Mouse (Mus musculus): ENCODE results near the gene Piwil1. TPM values are rescaled to one million over a fixed set of nuclear protein-coding genes. Genes with fewer than 3 reads are reported as not detected.
A peak's percentile ranks its signal among the peaks of the same experiment; 100 is the strongest.
"Not testable (repeated sequence)": the region's sequence is repeated elsewhere in the genome, so short reads cannot be mapped to it uniquely, and the experiment has no call there.

Piwil1 gene
- polyA plus RNA-seq, 1 experiment from 2014 or later, result not detected

GRCm38 (mm10) chr5:128704134-128704904, 2.0 kb downstream of the Piwil1 start:
- H3K4me1 ChIP-seq (ENCODE audit: control insufficient read depth, insufficient read depth, low read length), result no peaks in the 10 kb centered on the region
- no peak overlapping the region for H3K9ac ChIP-seq (ENCODE audit: low read depth, low read length)
- no peaks in the 10 kb centered on the region for H3K27me3 ChIP-seq (replicated peaks; ENCODE audit: control insufficient read depth, insufficient read depth, low read length)
- H3K36me3 ChIP-seq (ENCODE audit: control insufficient read depth, insufficient read depth, low read length), result no peaks in the 10 kb centered on the region
- no peak overlapping the region for H3K4me3 ChIP-seq (ENCODE audit: low read length)
- no peaks in the 10 kb centered on the region for H3K9me3 ChIP-seq (ENCODE audit: control insufficient read depth, low read length)
- no peak overlapping the region for H3K27ac ChIP-seq (ENCODE audit: low read length)
- ATAC-seq, result no peak
- 38% methylated on average over 16 of the region's 19 CpGs for WGBS
- H3K4me2 ChIP-seq (ENCODE audit: low read depth, low read length), result 0 out of 2 replicates have a peak overlapping the region, but pooled peaks have one; percentile 19

- Histone ChIP-seq H3K27ac (ENCODE audit: low read length) (no peak overlapping the region), H3K4me3 (ENCODE audit: low read length) (no peak overlapping the region), H3K9ac (ENCODE audit: low read depth, low read length) (no peak overlapping the region), H3K4me2 (ENCODE audit: low read depth, low read length) (no peak overlapping the region), H3K36me3 (ENCODE audit: control insufficient read depth, insufficient read depth, low read length) (no peaks in the 10 kb centered on the region), H3K27me3 (replicated peaks; ENCODE audit: control insufficient read depth, insufficient read depth, low read length) (no peaks in the 10 kb centered on the region), H3K9me3 (ENCODE audit: control insufficient read depth, low read length) (no peaks in the 10 kb centered on the region), H3K4me1 (ENCODE audit: control insufficient read depth, insufficient read depth, low read length) (no peaks in the 10 kb centered on the region)
- no peak for ATAC-seq
- WGBS, result 100% methylated on average over 1 of the region's 1 CpGs
Measured at GRCm38 (mm10) chr5:128706467-128706866, 4.1 kb downstream of the Piwil1 start.

- no peak for ATAC-seq
- Histone ChIP-seq H3K27ac (ENCODE audit: low read length) (no peak overlapping the region), H3K9ac (ENCODE audit: low read depth, low read length) (no peak overlapping the region), H3K36me3 (ENCODE audit: control insufficient read depth, insufficient read depth, low read length) (no peaks in the 10 kb centered on the region), H3K9me3 (ENCODE audit: control insufficient read depth, low read length) (0 out of 2 replicates have a peak, but pooled peaks cover 2% of the 10 kb centered on the region), H3K27me3 (replicated peaks; ENCODE audit: control insufficient read depth, insufficient read depth, low read length) (no peaks in the 10 kb centered on the region), H3K4me3 (ENCODE audit: low read length) (no peak overlapping the region), H3K4me2 (ENCODE audit: low read depth, low read length) (no peak overlapping the region), H3K4me1 (ENCODE audit: control insufficient read depth, insufficient read depth, low read length) (no peaks in the 10 kb centered on the region)
- 89% methylated on average over 11 of the region's 11 CpGs for WGBS
Measured at GRCm38 (mm10) chr5:128707271-128707670, 4.9 kb downstream of the Piwil1 start.

GRCm38 (mm10) chr5:128708929-128709328, 6.6 kb downstream of the Piwil1 start:
- Histone ChIP-seq H3K36me3 (ENCODE audit: control insufficient read depth, insufficient read depth, low read length) (no peaks in the 10 kb centered on the region), H3K9me3 (ENCODE audit: control insufficient read depth, low read length) (0 out of 2 replicates have a peak, but pooled peaks cover 2% of the 10 kb centered on the region), H3K4me2 (ENCODE audit: low read depth, low read length) (no peak overlapping the region), H3K4me1 (ENCODE audit: control insufficient read depth, insufficient read depth, low read length) (no peaks in the 10 kb centered on the region), H3K27ac (ENCODE audit: low read length) (no peak overlapping the region), H3K9ac (ENCODE audit: low read depth, low read length) (no peak overlapping the region), H3K4me3 (ENCODE audit: low read length) (no peak overlapping the region), H3K27me3 (replicated peaks; ENCODE audit: control insufficient read depth, insufficient read depth, low read length) (no peaks in the 10 kb centered on the region)
- no peak for ATAC-seq
- 79% methylated on average over 5 of the region's 5 CpGs for WGBS

- Histone ChIP-seq H3K4me3 (ENCODE audit: low read length) (no peak overlapping the region), H3K27ac (ENCODE audit: low read length) (no peak overlapping the region), H3K36me3 (ENCODE audit: control insufficient read depth, insufficient read depth, low read length) (no peaks in the 10 kb centered on the region), H3K9ac (ENCODE audit: low read depth, low read length) (no peak overlapping the region), H3K27me3 (replicated peaks; ENCODE audit: control insufficient read depth, insufficient read depth, low read length) (no peaks in the 10 kb centered on the region), H3K4me2 (ENCODE audit: low read depth, low read length) (no peak overlapping the region), H3K4me1 (ENCODE audit: control insufficient read depth, insufficient read depth, low read length) (no peaks in the 10 kb centered on the region), H3K9me3 (ENCODE audit: control insufficient read depth, low read length) (0 out of 2 replicates have a peak, but pooled peaks cover 2% of the 10 kb centered on the region)
- no peak for ATAC-seq
- WGBS, result 24% methylated on average over 8 of the region's 8 CpGs
Measured at GRCm38 (mm10) chr5:128710596-128710995, 8.3 kb downstream of the Piwil1 start.

GRCm38 (mm10) chr5:128711847-128712246, 9.5 kb downstream of the Piwil1 start:
- H3K9me3 ChIP-seq (ENCODE audit: control insufficient read depth, low read length), result 0 out of 2 replicates have a peak, but pooled peaks cover 2% of the 10 kb centered on the region
- WGBS, result 83% methylated on average over 6 of the region's 6 CpGs
- no peaks in the 10 kb centered on the region for H3K4me1 ChIP-seq (ENCODE audit: control insufficient read depth, insufficient read depth, low read length)
- H3K4me2 ChIP-seq (ENCODE audit: low read depth, low read length), result no peak overlapping the region
- H3K4me3 ChIP-seq (ENCODE audit: low read length), result no peak overlapping the region
- no peak for ATAC-seq
- no peak overlapping the region for H3K27ac ChIP-seq (ENCODE audit: low read length)
- H3K36me3 ChIP-seq (ENCODE audit: control insufficient read depth, insufficient read depth, low read length), result no peaks in the 10 kb centered on the region
- H3K9ac ChIP-seq (ENCODE audit: low read depth, low read length), result no peak overlapping the region
- no peaks in the 10 kb centered on the region for H3K27me3 ChIP-seq (replicated peaks; ENCODE audit: control insufficient read depth, insufficient read depth, low read length)

- Histone ChIP-seq H3K36me3 (ENCODE audit: control insufficient read depth, insufficient read depth, low read length) (no peaks in the 10 kb centered on the region), H3K27me3 (replicated peaks; ENCODE audit: control insufficient read depth, insufficient read depth, low read length) (no peaks in the 10 kb centered on the region), H3K9ac (ENCODE audit: low read depth, low read length) (no peak overlapping the region), H3K4me1 (ENCODE audit: control insufficient read depth, insufficient read depth, low read length) (no peaks in the 10 kb centered on the region), H3K4me3 (ENCODE audit: low read length) (no peak overlapping the region), H3K4me2 (ENCODE audit: low read depth, low read length) (no peak overlapping the region), H3K9me3 (ENCODE audit: control insufficient read depth, low read length) (0 out of 2 replicates have a peak, but pooled peaks cover 2% of the 10 kb centered on the region), H3K27ac (ENCODE audit: low read length) (no peak overlapping the region)
- ATAC-seq, result no peak
- 79% methylated on average over 16 of the region's 16 CpGs for WGBS
Measured at GRCm38 (mm10) chr5:128715171-128715570, 12.8 kb downstream of the Piwil1 start.

GRCm38 (mm10) chr5:128720461-128720860, 18.1 kb downstream of the Piwil1 start:
- H3K9me3 ChIP-seq (ENCODE audit: control insufficient read depth, low read length); ATAC-seq: not testable (repeated sequence)
- 87% methylated on average over 11 of the region's 11 CpGs for whole genome bisulfite sequencing

GRCm38 (mm10) chr5:128729341-128729740, 27.0 kb downstream of the Piwil1 start:
- ATAC-seq, result no peak
- no peaks in the 10 kb centered on the region for H3K36me3 ChIP-seq (ENCODE audit: control insufficient read depth, insufficient read depth, low read length)
- no peaks in the 10 kb centered on the region for H3K4me1 ChIP-seq (ENCODE audit: control insufficient read depth, insufficient read depth, low read length)
- no peaks in the 10 kb centered on the region for H3K27me3 ChIP-seq (replicated peaks; ENCODE audit: control insufficient read depth, insufficient read depth, low read length)
- H3K4me3 ChIP-seq (ENCODE audit: low read length), result no peak overlapping the region
- H3K9me3 ChIP-seq (ENCODE audit: control insufficient read depth, low read length), result no peaks in the 10 kb centered on the region
- H3K27ac ChIP-seq (ENCODE audit: low read length), result no peak overlapping the region
- no peak overlapping the region for H3K9ac ChIP-seq (ENCODE audit: low read depth, low read length)
- H3K4me2 ChIP-seq (ENCODE audit: low read depth, low read length), result no peak overlapping the region
- WGBS, result 73% methylated on average over 5 of the region's 5 CpGs

More at GRCm38 (mm10) chr5:128720461-128720860, 18.1 kb downstream of the Piwil1 start:
- H3K27ac ChIP-seq (ENCODE audit: low read length); H3K4me2 ChIP-seq (ENCODE audit: low read depth, low read length); H3K9ac ChIP-seq (ENCODE audit: low read depth, low read length); H3K4me1 ChIP-seq (ENCODE audit: control insufficient read depth, insufficient read depth, low read length); H3K27me3 ChIP-seq (replicated peaks; ENCODE audit: control insufficient read depth, insufficient read depth, low read length); H3K36me3 ChIP-seq (ENCODE audit: control insufficient read depth, insufficient read depth, low read length); H3K4me3 ChIP-seq (ENCODE audit: low read length): not testable (repeated sequence)

All from intestine, embryonic 16.5 days (tissue).